Mouse (Mus musculus): ENCODE data around the gene Mrps6. TPM values are rescaled to one million over a fixed set of nuclear protein-coding genes. Genes with fewer than 3 reads are reported as not detected.

The Mrps6 gene
- polyA plus RNA-seq (2014; fragmentation: Nextera tagmentation; extraction: Ambion mirVana), result 118 and 122 TPM in 2 replicates

DNA sequence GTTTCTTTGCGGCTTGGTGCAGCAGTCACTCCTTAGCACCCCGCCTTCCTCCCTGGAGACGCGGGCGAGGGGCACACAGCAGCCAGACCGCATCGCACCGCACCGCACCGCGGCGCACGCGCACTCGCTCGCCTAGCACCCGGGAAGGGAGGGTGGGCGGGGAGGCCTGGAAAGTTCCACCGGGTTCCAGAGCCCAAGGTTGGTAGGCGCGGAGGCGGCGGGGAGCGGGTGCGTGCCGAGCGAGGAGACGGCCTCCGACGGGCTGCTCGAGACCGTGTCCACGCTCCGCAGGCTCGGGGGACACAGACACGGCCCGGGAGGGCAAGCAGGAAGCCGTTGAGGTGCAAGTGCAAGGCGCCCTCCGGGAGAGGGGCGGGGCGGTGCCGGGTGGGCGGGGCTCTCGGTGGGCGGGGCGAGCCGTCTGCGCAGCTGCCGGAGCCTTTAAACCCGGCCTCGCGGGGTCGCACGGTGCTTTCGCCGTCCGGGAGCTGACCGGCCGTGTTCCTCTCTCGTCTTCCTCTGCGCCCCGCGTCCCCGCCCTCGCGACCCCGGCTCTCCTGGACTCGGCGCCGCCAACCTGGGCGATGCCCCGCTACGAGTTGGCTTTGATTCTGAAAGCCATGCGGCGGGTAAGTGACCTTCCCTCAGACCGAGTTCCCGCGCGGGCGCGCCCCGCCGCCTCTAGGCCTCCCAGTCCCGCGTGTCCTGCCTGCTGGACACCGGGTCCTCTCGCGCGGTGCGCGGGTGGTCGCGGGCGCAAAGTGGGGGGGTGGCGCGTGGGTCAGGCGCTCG is at the start of gene Mrps6, which contains the start of the genes Gm49711 and Slc5a3:
Mrps6 (plus strand) TSS at position 419 of the 792 bp plus-strand sequence.
Gm49711 (plus strand) TSS at position 465 of the 792 bp plus-strand sequence.
Slc5a3 (plus strand) TSS at position 471 of the 792 bp plus-strand sequence.
- Histone ChIP-seq H3K4me2 (peak within 1 kb of the TSS; percentile 96), H3K9ac (ENCODE audit: low read length) (peak within 1 kb of the TSS; percentile 85), H3K27ac (ENCODE audit: low read depth, low read length) (no peak within 1 kb of the TSS; the same call in 1 of the 2 replicates), H3K4me1 (ENCODE audit: control insufficient read depth, insufficient read depth, low read length) (peaks cover 12% of the 10 kb centered on the region), H3K9me3 (ENCODE audit: control insufficient read depth, low read length) (no peaks in the 10 kb centered on the region; the same call in none of the 2 replicates), H3K36me3 (ENCODE audit: control insufficient read depth, insufficient read depth, low read length) (no peaks in the 10 kb centered on the region; the same call in 1 of the 2 replicates), H3K27me3 (ENCODE audit: control insufficient read depth, insufficient read depth, low read length) (no peaks in the 10 kb centered on the region), H3K4me3 (ENCODE audit: low read depth, low read length) (peak within 1 kb of the TSS; percentile 89)
- WGBS, result under 1% methylated on average over 88 of the region's 99 CpGs
- peak; percentile 96 for ATAC-seq (ENCODE audit: low FRiP score)
- peak; percentile 99 for DNase-seq (ENCODE audit: low spot score, missing footprints)

DNA sequence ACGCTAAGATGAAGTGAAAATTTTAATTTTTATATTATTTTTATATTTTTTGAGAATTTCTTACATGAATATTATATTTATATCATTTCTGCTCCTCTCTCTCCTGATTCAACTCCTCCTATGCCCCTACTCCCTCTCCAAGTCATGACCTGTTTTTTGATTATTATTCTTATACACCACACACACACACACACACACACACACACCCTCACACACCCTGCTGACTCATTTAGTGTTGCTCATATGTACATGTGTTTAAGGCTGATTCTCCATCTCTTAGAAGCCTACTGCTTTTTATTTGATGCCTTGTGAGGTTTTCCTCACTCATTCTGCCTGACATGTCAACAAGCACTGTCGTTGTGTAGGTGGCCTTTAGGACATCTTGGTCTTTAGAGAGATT is 48.5 kb upstream of the Mrps6 start:
- Histone ChIP-seq H3K4me2 (no peak overlapping the region), H3K4me1 (ENCODE audit: control insufficient read depth, insufficient read depth, low read length) (no peaks in the 10 kb centered on the region), H3K27me3 (ENCODE audit: control insufficient read depth, insufficient read depth, low read length) (no peaks in the 10 kb centered on the region), H3K36me3 (ENCODE audit: control insufficient read depth, insufficient read depth, low read length) (no peaks in the 10 kb centered on the region), H3K9me3 (ENCODE audit: control insufficient read depth, low read length) (no peaks in the 10 kb centered on the region), H3K4me3 (ENCODE audit: low read depth, low read length) (no peak overlapping the region), H3K9ac (ENCODE audit: low read length) (no peak overlapping the region), H3K27ac (ENCODE audit: low read depth, low read length) (no peak overlapping the region)
- ATAC-seq (ENCODE audit: low FRiP score), result no peak
- DNase-seq (ENCODE audit: low spot score, missing footprints), result no peak
- WGBS, result 87% methylated on average over 2 of the region's 2 CpGs

DNA sequence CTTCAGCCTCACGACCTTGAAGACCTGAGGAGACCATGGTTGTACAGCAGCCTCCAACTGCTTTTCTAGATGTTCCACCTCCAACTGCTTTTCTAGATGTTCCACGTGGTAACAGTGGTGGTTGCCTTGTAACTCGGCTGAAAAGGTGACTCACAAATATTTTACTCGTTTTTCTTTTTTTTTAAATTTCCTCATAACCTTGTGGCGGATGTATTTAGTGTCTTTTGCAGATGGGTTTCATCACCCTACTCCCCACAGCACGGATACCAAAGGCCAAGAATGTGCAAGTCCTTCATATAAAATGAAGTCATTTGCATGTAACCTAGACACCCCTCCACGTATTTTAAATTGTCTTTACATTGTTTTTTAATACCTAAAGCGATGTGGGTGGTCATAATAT is 41.3 kb upstream of the Mrps6 start:
- ATAC-seq (ENCODE audit: low FRiP score) (no peak), DNase-seq (ENCODE audit: low spot score, missing footprints) (no peak)
- no peaks in the 10 kb centered on the region for H3K36me3 ChIP-seq (ENCODE audit: control insufficient read depth, insufficient read depth, low read length)
- no peak overlapping the region for H3K4me2 ChIP-seq
- H3K27me3 ChIP-seq (ENCODE audit: control insufficient read depth, insufficient read depth, low read length), result no peaks in the 10 kb centered on the region
- H3K27ac ChIP-seq (ENCODE audit: low read depth, low read length), result no peak overlapping the region
- H3K9ac ChIP-seq (ENCODE audit: low read length), result no peak overlapping the region
- H3K9me3 ChIP-seq (ENCODE audit: control insufficient read depth, low read length), result no peaks in the 10 kb centered on the region
- peaks cover 4% of the 10 kb centered on the region for H3K4me1 ChIP-seq (ENCODE audit: control insufficient read depth, insufficient read depth, low read length)
- H3K4me3 ChIP-seq (ENCODE audit: low read depth, low read length), result no peak overlapping the region
- 91% methylated on average over 8 of the region's 8 CpGs for WGBS

DNA sequence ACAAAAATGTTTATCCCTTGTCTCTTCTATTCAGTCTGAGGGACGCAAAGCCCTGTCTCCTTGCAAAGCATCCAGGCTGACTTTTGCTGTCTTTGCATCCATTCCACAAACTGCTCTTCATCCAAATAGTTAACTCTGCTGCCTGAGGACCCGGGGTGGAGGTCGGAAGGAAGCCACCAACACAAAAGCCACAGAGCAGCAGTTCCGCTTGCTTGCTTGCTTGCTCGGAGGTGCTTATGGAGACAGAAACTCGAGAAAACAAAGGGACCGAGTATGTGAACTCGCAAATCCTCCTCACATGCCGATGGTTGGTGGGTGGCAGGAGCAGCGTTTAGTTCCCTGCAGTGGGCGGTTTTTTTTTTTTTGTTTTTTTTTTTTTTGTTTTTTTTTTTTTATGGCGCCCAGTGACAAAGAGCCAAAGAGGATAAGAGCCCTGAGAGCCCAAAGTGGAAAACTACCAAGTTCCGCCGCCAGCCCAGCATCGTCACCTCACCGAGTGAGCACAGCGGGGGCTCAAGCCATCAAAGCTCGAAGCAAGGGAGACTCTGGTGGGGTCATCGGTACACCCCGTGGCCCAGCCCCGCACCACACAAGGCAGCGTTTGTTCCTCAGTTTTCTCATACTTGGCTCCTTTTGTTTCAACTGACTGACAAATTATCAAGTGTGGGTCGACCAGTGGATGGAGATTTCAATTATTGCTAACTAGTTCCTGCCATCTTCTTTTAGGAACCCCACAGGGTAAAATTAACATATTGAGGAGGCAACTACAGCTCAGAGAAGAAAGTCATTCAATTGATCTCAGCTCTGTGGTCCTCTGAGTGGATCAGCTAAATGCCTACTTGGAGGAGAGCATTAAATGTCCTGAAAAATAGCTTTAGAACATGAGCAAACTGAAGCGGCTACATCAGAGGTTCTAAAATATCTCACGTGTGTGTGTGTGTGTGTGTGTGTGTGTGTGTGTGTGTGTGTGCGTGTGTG is 38.6 kb upstream of the Mrps6 start:
- Histone ChIP-seq H3K4me2 (peak overlapping the region; percentile 49), H3K4me3 (ENCODE audit: low read depth, low read length) (peak overlapping the region; percentile 24), H3K4me1 (ENCODE audit: control insufficient read depth, insufficient read depth, low read length) (peaks cover 4% of the 10 kb centered on the region), H3K9me3 (ENCODE audit: control insufficient read depth, low read length) (no peaks in the 10 kb centered on the region), H3K27ac (ENCODE audit: low read depth, low read length) (no peak overlapping the region; the same call in 1 of the 2 replicates), H3K36me3 (ENCODE audit: control insufficient read depth, insufficient read depth, low read length) (no peaks in the 10 kb centered on the region), H3K9ac (ENCODE audit: low read length) (peak overlapping the region; percentile 70), H3K27me3 (ENCODE audit: control insufficient read depth, insufficient read depth, low read length) (no peaks in the 10 kb centered on the region)
- 7% methylated on average over 26 of the region's 26 CpGs for WGBS
- peak; percentile 96 for DNase-seq (ENCODE audit: low spot score, missing footprints)
- peak; percentile 76 for ATAC-seq (ENCODE audit: low FRiP score)

DNA sequence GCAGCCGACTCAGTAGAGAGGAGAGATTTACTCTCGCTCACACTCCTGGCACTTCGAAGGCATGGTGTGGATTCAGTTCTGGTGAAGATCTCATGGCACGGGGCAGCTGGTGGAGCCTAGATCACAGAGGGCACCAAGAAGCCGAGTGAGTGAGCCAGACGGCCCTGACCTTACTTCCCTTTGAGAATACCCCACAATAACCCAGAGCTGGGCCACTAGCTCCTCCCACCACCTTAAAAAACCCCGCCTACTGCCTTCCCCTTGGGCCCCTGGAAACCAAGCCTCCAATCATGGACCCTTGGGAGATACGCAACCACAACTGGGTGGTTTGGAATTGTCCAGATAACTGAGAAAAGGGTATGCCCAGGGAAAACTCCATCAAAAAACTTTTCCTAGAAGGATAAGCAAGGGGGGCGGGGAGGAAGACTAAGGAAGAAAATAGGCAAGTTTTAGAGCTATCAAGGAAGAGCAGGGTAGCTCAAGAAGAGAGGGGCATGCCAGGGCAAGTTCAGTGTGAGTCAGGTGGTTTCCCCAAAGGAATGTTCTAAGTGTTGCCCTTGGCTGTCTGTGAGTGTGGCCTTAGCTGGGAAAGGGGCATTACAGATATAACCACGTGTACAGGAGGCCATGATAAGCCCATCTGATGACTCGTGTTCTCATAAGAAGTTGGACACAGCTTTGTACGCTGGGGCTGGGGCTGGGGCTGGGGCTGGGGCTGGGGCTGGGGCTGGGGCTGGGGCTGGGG is 36.2 kb upstream of the Mrps6 start:
- WGBS, result 86% methylated on average over 12 of the region's 12 CpGs
- Histone ChIP-seq H3K4me1 (ENCODE audit: control insufficient read depth, insufficient read depth, low read length) (peaks cover 4% of the 10 kb centered on the region), H3K27ac (ENCODE audit: low read depth, low read length) (no peak overlapping the region), H3K4me3 (ENCODE audit: low read depth, low read length) (no peak overlapping the region), H3K36me3 (ENCODE audit: control insufficient read depth, insufficient read depth, low read length) (no peaks in the 10 kb centered on the region), H3K4me2 (no peak overlapping the region), H3K27me3 (ENCODE audit: control insufficient read depth, insufficient read depth, low read length) (no peaks in the 10 kb centered on the region), H3K9me3 (ENCODE audit: control insufficient read depth, low read length) (no peaks in the 10 kb centered on the region), H3K9ac (ENCODE audit: low read length) (no peak overlapping the region)
- ATAC-seq (ENCODE audit: low FRiP score) (no peak), DNase-seq (ENCODE audit: low spot score, missing footprints) (peak; percentile 37)

DNA sequence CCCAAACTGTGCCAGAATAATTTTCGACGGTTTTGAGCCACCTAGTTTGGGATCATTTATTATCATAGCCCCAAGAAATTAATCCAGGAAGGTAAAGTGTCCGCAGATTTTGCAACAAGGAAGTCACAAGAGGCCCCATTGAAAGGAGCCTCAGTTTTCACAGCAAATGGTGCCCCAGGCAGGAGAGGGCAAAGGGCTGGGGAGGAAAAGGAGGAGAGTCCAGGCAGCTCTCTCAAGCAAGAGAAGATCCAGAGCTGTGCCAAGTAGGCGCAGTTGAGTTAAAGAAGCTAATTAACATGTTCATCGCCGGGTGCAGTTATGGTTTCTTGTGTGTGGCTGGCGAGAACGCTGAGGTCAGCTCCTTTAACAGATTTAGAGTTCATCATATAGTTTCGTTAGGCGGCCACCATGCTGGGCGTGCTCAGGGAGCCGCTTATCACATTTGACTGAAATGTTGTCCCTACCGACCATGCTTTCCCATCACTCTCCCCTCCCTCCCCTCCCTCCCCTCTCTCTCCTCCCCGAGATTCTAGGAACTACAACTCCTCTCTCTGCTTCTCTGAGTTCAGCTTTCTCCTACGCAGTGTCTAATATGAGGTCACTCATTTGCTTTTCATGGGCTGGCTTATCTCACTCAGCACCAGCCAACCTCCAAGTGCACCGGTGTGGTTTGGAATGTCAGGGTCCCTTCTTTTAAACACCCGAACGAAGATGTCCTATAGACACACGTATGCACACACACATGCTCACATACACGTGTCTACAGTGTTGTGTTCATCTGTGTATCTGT is 35.4 kb upstream of the Mrps6 start:
- Histone ChIP-seq H3K36me3 (ENCODE audit: control insufficient read depth, insufficient read depth, low read length) (no peaks in the 10 kb centered on the region), H3K9ac (ENCODE audit: low read length) (no peak overlapping the region), H3K27ac (ENCODE audit: low read depth, low read length) (no peak overlapping the region), H3K4me3 (ENCODE audit: low read depth, low read length) (no peak overlapping the region), H3K27me3 (ENCODE audit: control insufficient read depth, insufficient read depth, low read length) (no peaks in the 10 kb centered on the region), H3K9me3 (ENCODE audit: control insufficient read depth, low read length) (no peaks in the 10 kb centered on the region), H3K4me2 (no peak overlapping the region), H3K4me1 (ENCODE audit: control insufficient read depth, insufficient read depth, low read length) (peaks cover 4% of the 10 kb centered on the region)
- no peak for ATAC-seq (ENCODE audit: low FRiP score)
- WGBS, result 78% methylated on average over 20 of the region's 20 CpGs
- no peak for DNase-seq (ENCODE audit: low spot score, missing footprints)

DNA sequence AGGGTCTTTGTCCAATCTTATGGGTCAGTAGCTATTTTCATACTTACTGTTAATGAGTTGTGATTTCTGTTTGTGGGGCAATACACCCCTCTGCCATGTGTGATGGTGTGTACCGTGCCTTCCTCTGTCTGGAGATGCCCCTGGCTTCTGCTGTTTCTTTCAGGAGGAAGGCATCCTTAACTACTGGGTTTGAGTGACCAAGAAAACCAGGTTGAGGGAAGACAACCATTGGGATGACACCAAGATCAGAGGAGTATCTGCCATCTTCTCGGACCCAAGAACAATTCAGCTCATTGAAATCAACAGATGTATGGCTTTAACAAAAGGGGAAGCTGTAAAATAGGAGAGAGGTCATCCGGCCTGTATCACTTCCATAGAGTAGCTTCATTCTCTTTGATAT is 24.8 kb upstream of the Mrps6 start:
- H3K4me3 ChIP-seq (ENCODE audit: low read depth, low read length), result no peak overlapping the region
- DNase-seq (ENCODE audit: low spot score, missing footprints), result peak; percentile 57
- no peaks in the 10 kb centered on the region for H3K9me3 ChIP-seq (ENCODE audit: control insufficient read depth, low read length)
- no peak for ATAC-seq (ENCODE audit: low FRiP score)
- no peak overlapping the region for H3K4me2 ChIP-seq
- H3K36me3 ChIP-seq (ENCODE audit: control insufficient read depth, insufficient read depth, low read length), result no peaks in the 10 kb centered on the region
- no peak overlapping the region for H3K9ac ChIP-seq (ENCODE audit: low read length)
- H3K27ac ChIP-seq (ENCODE audit: low read depth, low read length), result no peak overlapping the region
- no peaks in the 10 kb centered on the region for H3K27me3 ChIP-seq (ENCODE audit: control insufficient read depth, insufficient read depth, low read length)
- H3K4me1 ChIP-seq (ENCODE audit: control insufficient read depth, insufficient read depth, low read length), result no peaks in the 10 kb centered on the region
- WGBS, result 89% methylated on average over 3 of the region's 3 CpGs

DNA sequence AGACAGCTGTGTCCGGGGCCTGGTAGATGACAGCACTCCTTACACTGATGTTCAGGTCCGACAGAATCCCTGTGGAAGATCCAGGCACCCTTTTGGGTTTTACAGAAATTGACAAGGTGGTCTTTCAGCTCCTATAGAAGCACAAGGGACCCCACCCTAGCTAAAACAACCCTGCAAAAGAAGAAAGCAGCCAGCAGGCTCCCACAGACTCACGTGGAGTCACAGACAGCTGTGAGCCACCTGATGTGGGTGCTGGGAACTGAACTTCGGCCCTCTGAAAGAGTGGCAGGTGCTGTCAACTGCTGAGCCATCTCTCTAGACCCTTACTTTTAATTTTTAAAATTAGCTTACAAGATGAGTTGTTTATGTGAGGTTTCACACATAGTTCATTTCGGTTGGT is 23.4 kb upstream of the Mrps6 start:
- H3K9me3 ChIP-seq (ENCODE audit: control insufficient read depth, low read length), result no peaks in the 10 kb centered on the region
- no peak overlapping the region for H3K4me3 ChIP-seq (ENCODE audit: low read depth, low read length)
- DNase-seq (ENCODE audit: low spot score, missing footprints) (peak; percentile 71), ATAC-seq (ENCODE audit: low FRiP score) (no peak)
- no peaks in the 10 kb centered on the region for H3K27me3 ChIP-seq (ENCODE audit: control insufficient read depth, insufficient read depth, low read length)
- H3K4me1 ChIP-seq (ENCODE audit: control insufficient read depth, insufficient read depth, low read length), result no peaks in the 10 kb centered on the region
- no peaks in the 10 kb centered on the region for H3K36me3 ChIP-seq (ENCODE audit: control insufficient read depth, insufficient read depth, low read length)
- no peak overlapping the region for H3K27ac ChIP-seq (ENCODE audit: low read depth, low read length)
- H3K9ac ChIP-seq (ENCODE audit: low read length), result no peak overlapping the region
- no peak overlapping the region for H3K4me2 ChIP-seq
- 76% methylated on average over 5 of the region's 5 CpGs for WGBS

Data from midbrain, embryonic 11.5 days (tissue).